Mouse (Mus musculus): ENCODE measurements around the gene Tmem50b.

- TF ChIP-seq CTCF (IDR thresholded peaks at IDR 0.05; ENCODE audit: borderline replicate concordance, control insufficient read depth, extremely low read depth, insufficient read depth, low read length, poor library complexity) (no peak), POLR2A (IDR thresholded peaks at IDR 0.05; ENCODE audit: control insufficient read depth, extremely low read depth, insufficient read depth, low read length, poor library complexity) (no peak)
These were observed 7.6 kb upstream of the Tmem50b start for GRCm38 (mm10) chr16:91605156-91605555.
